Mouse (Mus musculus) erythroid progenitor cell, adult 5-6 weeks (primary cell): ENCODE measurements around the gene Syngr1. TPM values are rescaled to one million over a fixed set of nuclear protein-coding genes. Genes with fewer than 3 reads are reported as not detected.

Source experiments
- ATAC-seq: replicated peaks from 2 replicates; pipeline ENCODE4 v1.8.0; 2016; ENCODE audit warnings: moderate number of reproducible peaks, mild to moderate bottlenecking, moderate TSS enrichment, inconsistent platforms; ENCODE audit not compliant: poor library complexity, low FRiP score, severe bottlenecking
- total RNA-seq, 2 experiments: library from RNA; stranded (forward) in 1 of 2; stranded (reverse) in 1 of 2; fragments of 150-400 nt in 1 of 2; fragments of 186-747, 209-891 nt in 1 of 2; gene quantifications; 2 replicates each; pipeline versions ENCODE4 v1.2.3 to v1.2.4; 2015 to 2017; ENCODE audit warnings: low replicate concordance in 2 of 2

The Syngr1 gene
- total RNA-seq, 2 experiments from 2014 or later, result 3.6 to 20.1 TPM

DNA sequence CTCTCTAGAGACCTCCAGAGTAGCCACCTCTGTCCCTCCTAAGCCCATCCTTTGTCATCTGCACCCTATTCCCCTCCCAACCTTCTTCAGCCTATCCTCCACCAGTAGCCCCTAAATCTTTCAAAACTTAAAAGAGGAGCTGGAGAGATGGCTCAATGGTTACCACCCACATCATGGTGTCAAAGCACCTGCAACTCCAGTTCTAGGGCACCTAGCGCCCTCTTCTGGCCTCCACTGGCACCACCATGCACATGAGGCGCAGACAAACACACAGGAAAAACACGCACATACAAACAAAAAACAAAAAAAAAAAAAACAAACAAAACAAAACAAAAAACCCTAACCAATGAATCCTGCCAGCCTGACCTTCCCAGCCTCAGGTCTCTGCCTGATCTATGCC lies 24.6 kb upstream of the Syngr1 start:
- no peak for ATAC-seq

- no peak for ATAC-seq
Observed at GRCm38 (mm10) chr15:80069171-80069570, 22.0 kb upstream of the Syngr1 start.

DNA sequence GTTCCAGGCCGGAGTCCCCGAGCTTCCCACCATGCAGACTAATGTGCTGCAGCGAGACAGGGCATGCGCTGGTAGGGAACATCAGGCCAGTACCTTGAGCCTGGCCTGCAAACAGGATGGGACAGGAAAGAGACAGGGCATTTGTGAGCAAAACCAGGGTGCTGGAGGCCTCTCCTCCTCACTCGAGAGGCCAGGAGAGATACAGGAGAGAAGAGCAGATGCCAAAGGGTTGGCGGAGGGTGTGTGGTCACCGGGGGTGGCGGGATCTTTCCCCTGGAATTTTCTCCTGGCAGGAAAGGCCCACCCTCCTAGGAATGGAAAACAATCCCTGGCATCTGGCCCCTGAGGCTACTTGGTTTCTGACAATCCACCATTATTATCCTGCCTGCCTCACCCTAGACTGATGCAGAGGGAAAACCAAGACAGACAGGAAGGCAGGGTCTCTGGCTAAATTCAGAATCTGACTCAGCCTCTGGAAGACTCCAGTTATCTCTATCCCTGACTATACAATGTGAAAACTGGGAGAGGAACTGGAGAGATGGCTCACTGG lies 21.0 kb upstream of the Syngr1 start:
- no peak for ATAC-seq

DNA sequence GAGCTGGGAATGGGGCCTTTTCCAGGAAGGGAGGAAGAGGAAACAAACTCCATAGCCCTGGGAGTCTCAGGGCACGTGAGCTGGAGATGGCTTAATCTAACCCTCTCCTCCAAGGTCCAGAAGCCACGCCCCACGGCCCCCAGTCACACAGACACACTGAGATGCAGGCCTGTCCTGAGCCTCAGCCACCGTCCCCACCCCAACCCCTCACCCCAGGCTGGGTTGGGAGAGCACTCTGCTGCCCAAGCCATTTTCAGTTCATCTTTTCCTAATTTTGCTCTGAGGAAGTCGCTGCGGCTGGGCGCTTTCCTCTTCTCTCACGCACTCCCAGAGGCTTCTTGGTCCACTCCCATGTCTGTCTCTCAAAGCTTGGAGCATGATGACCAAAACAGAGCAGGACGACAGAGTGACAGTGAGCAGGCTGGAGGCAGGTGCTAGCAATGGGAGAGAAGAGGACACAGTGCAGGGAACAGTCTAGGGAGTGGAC lies 19.1 kb upstream of the Syngr1 start:
- no peak for ATAC-seq

DNA sequence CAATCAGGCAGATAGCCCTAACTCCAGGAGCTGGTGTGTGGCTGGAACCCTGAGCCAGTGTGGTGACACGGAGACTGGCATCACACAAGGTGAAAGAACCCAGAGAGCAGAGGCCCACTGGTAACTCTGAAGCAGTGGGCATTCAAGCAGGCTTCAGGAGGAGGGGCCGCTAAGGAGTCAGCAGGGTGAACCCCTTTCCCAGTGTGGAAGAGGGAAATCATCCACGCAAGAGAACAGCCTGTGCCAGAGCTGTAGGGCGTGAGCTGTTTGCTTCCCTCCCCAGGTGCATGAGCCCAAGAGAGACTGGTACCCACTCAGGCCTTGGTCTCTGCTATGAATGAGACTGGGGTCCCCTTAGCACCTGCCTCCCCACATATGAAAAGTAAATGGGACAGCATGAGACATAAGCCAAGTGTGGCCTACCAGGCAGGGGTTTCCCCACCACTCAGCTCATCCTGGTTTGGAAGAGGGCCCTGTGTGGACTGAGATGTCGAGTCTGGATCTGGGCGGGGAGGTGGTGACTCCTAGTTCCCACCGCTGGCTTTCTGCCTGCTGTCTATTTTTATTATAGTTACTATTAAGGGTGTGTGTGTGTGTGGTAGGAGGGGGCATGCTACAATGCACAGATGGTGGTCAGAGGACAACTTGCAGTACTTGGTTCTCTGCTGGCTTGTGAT lies 18.4 kb upstream of the Syngr1 start:
- ATAC-seq, result no peak

- no peak for ATAC-seq
Observed at GRCm38 (mm10) chr15:80073256-80073621, 17.9 kb upstream of the Syngr1 start.

DNA sequence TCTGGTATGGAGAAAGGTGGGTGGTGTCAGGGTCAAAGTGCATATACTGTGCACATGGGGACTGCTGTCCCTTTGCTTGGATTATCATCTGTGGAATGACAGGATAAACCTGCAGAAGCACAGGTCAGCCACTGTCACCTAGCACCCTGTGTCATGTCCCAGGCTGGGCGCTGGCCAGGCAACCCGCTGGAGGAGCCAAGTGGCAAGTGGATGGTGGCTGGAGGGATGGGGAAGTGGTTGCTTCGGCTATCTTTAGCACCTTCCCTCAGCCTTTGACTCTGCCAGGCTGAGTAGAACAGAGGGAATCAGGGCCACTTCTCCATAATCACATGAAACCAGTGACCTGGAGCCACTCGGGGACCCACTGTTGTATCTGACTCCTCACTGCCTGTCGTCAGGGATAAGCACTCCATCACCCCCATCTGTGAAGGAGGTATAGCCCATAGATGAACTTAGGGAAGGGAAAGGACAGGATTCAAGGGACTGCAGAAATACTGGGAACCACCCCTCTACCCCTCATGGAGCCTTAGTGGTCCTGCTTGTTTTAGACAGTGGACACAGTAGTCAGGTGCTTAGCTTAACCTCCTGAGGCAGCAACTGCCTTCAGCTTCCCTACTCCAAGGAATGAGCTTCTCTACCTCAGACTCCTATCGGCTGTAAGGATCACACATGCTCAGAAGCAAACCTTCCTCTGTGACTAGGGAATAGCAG lies 16.3 kb upstream of the Syngr1 start:
- no peak for ATAC-seq

GRCm38 (mm10) chr15:80075374-80075694 lies 15.8 kb upstream of the Syngr1 start:
- ATAC-seq, result no peak

- peak; percentile 48; the same call in 1 of the 2 replicates for ATAC-seq
Observed at GRCm38 (mm10) chr15:80075733-80076337, 15.3 kb upstream of the Syngr1 start.

DNA sequence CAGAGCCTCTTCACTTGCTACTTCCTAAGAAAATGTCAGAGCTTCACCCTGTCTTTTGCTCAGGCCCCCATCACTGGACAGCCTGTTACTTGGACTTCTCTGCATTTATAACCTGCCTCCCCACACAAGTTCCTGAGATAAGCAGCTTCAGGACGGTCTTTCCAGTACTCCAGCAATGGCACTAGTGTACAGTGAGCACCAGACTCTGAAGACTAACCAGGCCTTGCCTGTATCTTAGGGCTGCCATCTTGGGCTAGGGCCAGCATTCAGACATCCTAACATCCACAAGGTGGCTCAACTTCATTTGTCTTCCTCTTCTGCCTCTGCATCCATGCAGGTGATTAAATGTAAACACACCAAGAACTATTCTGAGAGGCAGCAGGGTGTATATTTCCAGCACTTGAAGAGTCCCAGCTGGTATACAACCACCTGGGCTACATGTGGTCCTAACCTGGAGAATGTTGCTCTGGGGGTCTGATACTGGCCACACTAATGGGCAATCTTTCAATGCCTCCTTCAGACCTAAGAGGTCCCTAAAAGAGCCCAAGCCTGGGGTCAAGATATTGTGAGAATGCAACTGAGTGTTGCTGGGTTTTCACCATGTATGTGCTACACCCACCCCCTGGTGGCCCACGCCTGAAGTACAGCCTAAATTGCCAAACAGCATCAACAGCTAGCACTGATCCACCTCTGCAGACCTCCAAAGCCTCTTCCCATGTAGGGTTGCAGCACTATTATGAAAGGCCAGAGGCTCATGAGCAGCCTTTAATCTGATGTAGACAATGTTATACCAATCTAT lies 14.6 kb upstream of the Syngr1 start:
- peak; percentile 80 for ATAC-seq

- no peak for ATAC-seq
Observed at GRCm38 (mm10) chr15:80078058-80078814, 12.9 kb upstream of the Syngr1 start.

GRCm38 (mm10) chr15:80079129-80079668 lies 11.9 kb upstream of the Syngr1 start:
- no peak for ATAC-seq

DNA sequence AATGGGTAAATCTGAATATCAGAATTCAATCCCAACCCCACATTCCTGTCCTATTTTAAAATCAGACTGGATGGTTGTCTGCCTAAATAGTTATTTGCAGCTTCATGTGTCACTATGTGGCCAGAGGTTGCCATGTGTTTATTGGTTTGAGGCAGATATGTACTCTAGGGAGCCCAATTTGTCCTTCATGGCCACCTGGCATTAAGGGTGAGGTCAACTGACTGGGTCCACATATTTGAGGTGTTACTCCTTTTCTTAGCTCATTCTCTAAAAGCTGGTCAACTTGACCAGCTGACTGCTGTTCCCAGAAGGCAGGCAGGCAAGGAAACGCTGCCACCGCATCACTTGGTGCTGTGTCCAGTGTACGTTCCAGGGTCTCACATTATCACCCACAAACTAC lies 11.2 kb upstream of the Syngr1 start:
- ATAC-seq, result no peak

- no peak for ATAC-seq
Observed at GRCm38 (mm10) chr15:80080711-80081615, 10.2 kb upstream of the Syngr1 start.

- no peak for ATAC-seq
Observed at GRCm38 (mm10) chr15:80081801-80082546, 9.2 kb upstream of the Syngr1 start.

GRCm38 (mm10) chr15:80082661-80083275 lies 8.4 kb upstream of the Syngr1 start:
- 0 out of 2 replicates have a peak, but pooled peaks have one; percentile 31 for ATAC-seq

DNA sequence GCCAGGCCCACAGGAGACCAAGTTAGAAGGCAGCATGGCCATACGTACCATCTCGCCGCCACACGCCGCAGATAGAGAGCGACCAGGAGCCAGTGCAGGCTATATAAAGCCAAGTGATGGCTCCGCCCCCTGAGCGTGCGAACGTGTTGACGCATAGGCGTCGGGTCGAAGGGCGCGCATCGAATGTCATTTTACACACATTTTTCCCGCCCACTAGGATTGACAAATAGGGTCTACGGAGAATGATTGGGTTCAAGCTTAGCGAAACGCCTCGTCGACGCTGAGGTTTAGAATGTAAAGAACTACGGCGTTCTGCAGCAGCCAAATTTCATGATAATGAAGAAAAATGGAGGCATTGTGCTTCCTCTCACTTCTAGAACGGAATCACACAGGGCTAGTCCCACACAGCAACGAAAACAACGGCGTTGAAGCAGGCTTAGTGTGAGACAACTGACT lies 7.8 kb upstream of the Syngr1 start:
- peak; percentile 84 for ATAC-seq
